Mouse (Mus musculus) MEL (cell line): ENCODE results near the gene Frg2f1. TPM values are rescaled to one million over a fixed set of nuclear protein-coding genes. Genes with fewer than 3 reads are reported as not detected.

Source experiments
- DNase-seq: peaks from one replicate; pipeline ENCODE4 v3.0.0; 2011; ENCODE audit warnings: low read depth, low spot score
- H3K27ac ChIP-seq: 2 replicates; pipeline ENCODE4 v1.5.1; 2012; ENCODE audit warnings: low read depth, mild to moderate bottlenecking, control low read depth, low read length, moderate library complexity; ENCODE audit not compliant: control insufficient read depth
- H3K27me3 ChIP-seq, 2 experiments: fragments of 150-350 bp in 1 of 2; sonication (generic) in 1 of 2; 2 replicates each; pipeline ENCODE4 v1.6.1; 2012; ENCODE audit warnings: low read length in 2 of 2, mild to moderate bottlenecking in 2 of 2, improper control_type of control experiment in 1 of 2, moderate library complexity in 1 of 2; ENCODE audit not compliant: insufficient read depth in 2 of 2, control insufficient read depth in 1 of 2
- H3K36me3 ChIP-seq, 2 experiments: 2 replicates each; pipeline ENCODE4 v1.6.1; 2012 to 2014; ENCODE audit warnings: low read length in 2 of 2, improper control_type of control experiment in 1 of 2, inconsistent platforms in 1 of 2, mild to moderate bottlenecking in 1 of 2; ENCODE audit not compliant: insufficient read depth in 2 of 2, control insufficient read depth in 1 of 2
- H3K4me1 ChIP-seq, 2 experiments: fragments of 150-350 bp in 1 of 2; sonication (generic) in 1 of 2; 2 replicates each; pipeline ENCODE4 v1.6.1; 2012; ENCODE audit warnings: low read length in 2 of 2, improper control_type of control experiment in 1 of 2, mild to moderate bottlenecking in 1 of 2; ENCODE audit not compliant: insufficient read depth in 2 of 2, control insufficient read depth in 1 of 2
- H3K4me3 ChIP-seq, 2 experiments: fragments of 150-350 bp in 1 of 2; sonication (generic) in 1 of 2; 2 replicates each; pipeline ENCODE4 v1.5.1; 2012; ENCODE audit warnings: low read depth in 2 of 2, low read length in 2 of 2, mild to moderate bottlenecking in 2 of 2, moderate library complexity in 2 of 2, control low read depth in 1 of 2, improper control_type of control experiment in 1 of 2; ENCODE audit not compliant: control insufficient read depth in 1 of 2, insufficient read depth in 1 of 2
- H3K79me2 ChIP-seq: 2 replicates; pipeline ENCODE4 v1.6.1; 2012; ENCODE audit warnings: mild to moderate bottlenecking, low read length, moderate library complexity; ENCODE audit not compliant: control insufficient read depth, poor library complexity, insufficient read depth
- H3K9ac ChIP-seq: 2 replicates; pipeline ENCODE4 v1.6.1; 2012; ENCODE audit warnings: low read depth, mild to moderate bottlenecking, control low read depth, low read length, moderate library complexity; ENCODE audit not compliant: control insufficient read depth, poor library complexity, severe bottlenecking
- H3K9me3 ChIP-seq: fragments of 150-350 bp; sonication (generic); replicated peaks from 2 replicates; pipeline ENCODE4 v1.6.1; 2012; ENCODE audit warnings: mild to moderate bottlenecking, low read length, improper control_type of control experiment, moderate library complexity; ENCODE audit not compliant: insufficient read depth
- BHLHE40 ChIP-seq: IDR thresholded peaks from 2 replicates; pipeline ENCODE4 v1.6.1; 2012; ENCODE audit warnings: low read depth, mild to moderate bottlenecking, inconsistent platforms, low read length, improper control_type of control experiment, borderline replicate concordance
- CHD2 ChIP-seq: IDR thresholded peaks from 2 replicates; pipeline ENCODE4 v1.6.1; 2011; ENCODE audit warnings: low read length, improper control_type of control experiment
- CTCF ChIP-seq, 3 experiments: IDR thresholded peaks in 2 of 3; conservative IDR thresholded peaks in 1 of 3; 2 replicates each; pipeline ENCODE4 v1.5.1; 2011 to 2012; ENCODE audit warnings: low read length in 3 of 3, low read depth in 2 of 3, mild to moderate bottlenecking in 2 of 3, improper control_type of control experiment in 1 of 3, inconsistent platforms in 1 of 3, mixed read lengths in 1 of 3, moderate library complexity in 1 of 3; ENCODE audit not compliant: control insufficient read depth in 1 of 3, insufficient read depth in 1 of 3, poor library complexity in 1 of 3, severe bottlenecking in 1 of 3
- E2F4 ChIP-seq: IDR thresholded peaks from 2 replicates; pipeline ENCODE4 v1.6.1; 2011; ENCODE audit warnings: low read depth, low read length, improper control_type of control experiment, borderline replicate concordance
- ELF1 ChIP-seq: IDR thresholded peaks from 2 replicates; pipeline ENCODE4 v1.6.1; 2014; ENCODE audit warnings: low read depth, mild to moderate bottlenecking, inconsistent platforms, low read length, improper control_type of control experiment, moderate library complexity
- JUND ChIP-seq: IDR thresholded peaks from 2 replicates; pipeline ENCODE4 v1.6.1; 2011; ENCODE audit warnings: low read depth, mild to moderate bottlenecking, improper control_type of control experiment, low read length
- MYB ChIP-seq: IDR thresholded peaks from 2 replicates; pipeline ENCODE4 v1.6.1; 2011; ENCODE audit warnings: mild to moderate bottlenecking, low read depth, low read length, improper control_type of control experiment
- MYC ChIP-seq: IDR thresholded peaks from 2 replicates; pipeline ENCODE4 v1.6.1; 2011; ENCODE audit warnings: low read depth, mild to moderate bottlenecking, low read length, improper control_type of control experiment, moderate library complexity
- POLR2AphosphoS2 ChIP-seq: IDR thresholded peaks from 2 replicates; pipeline ENCODE4 v1.6.1; 2011; ENCODE audit warnings: low read length, improper control_type of control experiment
- SIN3A ChIP-seq: IDR thresholded peaks from 2 replicates; pipeline ENCODE4 v1.6.1; 2012; ENCODE audit warnings: low read length, improper control_type of control experiment, inconsistent platforms
- TBP ChIP-seq: IDR thresholded peaks from 2 replicates; pipeline ENCODE4 v1.8.0; 2011; ENCODE audit warnings: low read depth, low read length, improper control_type of control experiment
- TCF12 ChIP-seq: IDR thresholded peaks from 2 replicates; pipeline ENCODE4 v1.6.1; 2014; ENCODE audit warnings: low read depth, mild to moderate bottlenecking, inconsistent platforms, low read length, improper control_type of control experiment, moderate library complexity
- UBTF ChIP-seq: IDR thresholded peaks from 2 replicates; pipeline ENCODE4 v1.6.1; 2012; ENCODE audit warnings: low read depth, mild to moderate bottlenecking, inconsistent platforms, low read length, improper control_type of control experiment, moderate library complexity, borderline replicate concordance; ENCODE audit not compliant: insufficient read depth
- USF1 ChIP-seq: IDR thresholded peaks from 2 replicates; pipeline ENCODE4 v1.6.1; 2014; ENCODE audit warnings: low read depth, mild to moderate bottlenecking, inconsistent platforms, low read length, improper control_type of control experiment, moderate library complexity
- ZC3H11A ChIP-seq: IDR thresholded peaks from 2 replicates; pipeline ENCODE4 v1.6.1; 2012; ENCODE audit warnings: low read depth, mild to moderate bottlenecking, inconsistent platforms, low read length, improper control_type of control experiment
- ZMIZ1 ChIP-seq: IDR thresholded peaks from 2 replicates; pipeline ENCODE4 v1.6.1; 2012; ENCODE audit warnings: low read depth, mild to moderate bottlenecking, inconsistent platforms, low read length, improper control_type of control experiment, moderate library complexity
- ZNF384 ChIP-seq: IDR thresholded peaks from 2 replicates; pipeline ENCODE4 v1.6.1; 2012; ENCODE audit warnings: low read depth, mild to moderate bottlenecking, inconsistent platforms, low read length, improper control_type of control experiment
- polyA plus RNA-seq, 2 experiments: library from polyadenylated mRNA; stranded (reverse) in 1 of 2; unstranded in 1 of 2; fragments of >175 nt in 1 of 2; fragments of >200 nt in 1 of 2; gene quantifications; 2 replicates each; pipeline versions ENCODE4 v1.2.1 to v1.2.4; 2012; ENCODE audit warnings: low replicate concordance in 2 of 2, low read depth in 1 of 2; ENCODE audit not compliant: insufficient read length in 2 of 2, insufficient read depth in 1 of 2, missing spikeins in 1 of 2
- total RNA-seq: library from RNA; depleted of rRNA; stranded (reverse); fragments of 300-350 nt; gene quantifications from 2 replicates; pipeline ENCODE4 v1.2.3, GENCODE M21; 2012

The Frg2f1 gene
- total and polyA plus RNA-seq, 3 experiments: 1.5 to 2.0 TPM; not detected in 1

- TF ChIP-seq MYC (no peak), CTCF (IDR thresholded peaks at IDR 0.05 in 2 of 3, conservative IDR thresholded peaks at IDR 0.05 in 1 of 3; ENCODE audit: control insufficient read depth in 1 of 3, insufficient read depth in 1 of 3, low read depth in 2 of 3, low read length in 3 of 3, poor library complexity in 1 of 3, severe bottlenecking in 1 of 3) (no peak), USF1 (no peak), BHLHE40 (no peak), ZC3H11A (no peak), E2F4 (no peak), CHD2 (no peak), ZMIZ1 (no peak), ZNF384 (no peak), MYB (no peak), POLR2AphosphoS2 (no peak), TCF12 (no peak), JUND (no peak), UBTF (no peak), TBP (no peak)
- H3K9me3 ChIP-seq: no peaks in the 10 kb centered on the region
- peaks cover 0 to 12% of the 10 kb centered on the region in 2 experiments; a peak in 3 of 4 replicates for H3K36me3 ChIP-seq
- H3K4me1 ChIP-seq: peaks cover 4 to 5% of the 10 kb centered on the region in 2 experiments; a peak in 2 of 4 replicates
- H3K27ac ChIP-seq: no peak overlapping the region
- H3K9ac ChIP-seq: no peak overlapping the region
- peak; percentile 17 for DNase-seq
- H3K4me3 ChIP-seq: no peak overlapping the region
- H3K27me3 ChIP-seq: no peaks in the 10 kb centered on the region
- peaks cover 50% of the 10 kb centered on the region for H3K79me2 ChIP-seq
These were observed 16.1 kb upstream of the Frg2f1 start for GRCm38 (mm10) chr4:119555466-119555865.

- Histone ChIP-seq H3K9ac (no peak overlapping the region), H3K27me3 (no peaks in the 10 kb centered on the region), H3K9me3 (no peaks in the 10 kb centered on the region), H3K36me3 (peaks cover 0 to 4% of the 10 kb centered on the region in 2 experiments; a peak in 3 of 4 replicates), H3K27ac (no peak overlapping the region), H3K79me2 (peaks cover 48% of the 10 kb centered on the region), H3K4me3 (no peak overlapping the region), H3K4me1 (peaks cover 2 to 5% of the 10 kb centered on the region in 2 experiments; a peak in 3 of 4 replicates)
- DNase-seq: no peak
- no peak for TF ChIP-seq ELF1
These were observed 11.5 kb upstream of the Frg2f1 start for GRCm38 (mm10) chr4:119550864-119551263.

DNA sequence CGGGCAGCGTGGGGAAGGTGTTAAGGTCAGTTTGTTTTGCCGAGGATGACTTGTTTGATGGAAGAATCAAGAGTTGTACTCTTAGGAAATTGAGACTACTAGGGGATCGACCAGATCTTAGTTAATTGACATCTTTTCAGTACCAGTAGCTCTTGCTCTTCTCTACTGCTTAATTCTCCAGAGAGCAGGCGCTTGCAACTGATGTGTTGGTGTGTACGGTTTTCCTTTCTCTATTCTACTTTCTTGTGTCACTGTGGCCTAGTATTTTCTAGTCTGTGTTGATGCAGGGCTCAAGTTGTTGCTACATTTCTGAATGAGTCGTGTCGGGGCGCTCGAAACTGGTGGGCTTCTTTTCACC is 1.2 kb upstream of the Frg2f1 start:
- peak overlapping the region; percentile 46; the same call in 1 of the 2 replicates for H3K27ac ChIP-seq
- peaks cover 47% of the 10 kb centered on the region for H3K79me2 ChIP-seq
- H3K4me3 ChIP-seq: peak overlapping the region; percentile 95
- H3K27me3 ChIP-seq: no peaks in the 10 kb centered on the region
- H3K9me3 ChIP-seq: no peaks in the 10 kb centered on the region
- TF ChIP-seq SIN3A (peak; percentile 4; the same call in 1 of the 2 replicates), CTCF (IDR thresholded peaks at IDR 0.05 in 2 of 3, conservative IDR thresholded peaks at IDR 0.05 in 1 of 3; ENCODE audit: control insufficient read depth in 1 of 3, insufficient read depth in 1 of 3, low read depth in 2 of 3, low read length in 3 of 3, poor library complexity in 1 of 3, severe bottlenecking in 1 of 3) (no peak)
- H3K9ac ChIP-seq: peak overlapping the region; percentile 97
- DNase-seq: no peak
- H3K36me3 ChIP-seq: peaks cover 0 to 25% of the 10 kb centered on the region in 2 experiments; a peak in 3 of 4 replicates
- H3K4me1 ChIP-seq: peaks cover 14 to 15% of the 10 kb centered on the region in 2 experiments
